Mouse (Mus musculus) heart, adult 18-20 months (tissue): Measurements from ENCODE around the gene Gm10487. TPM values are rescaled to one million over a fixed set of nuclear protein-coding genes. Genes with fewer than 3 reads are reported as not detected.
"Not testable (repeated sequence)": the region's sequence is repeated elsewhere in the genome, so short reads cannot be mapped to it uniquely, and the experiment has no call there.

Experiments used
- DNase-seq, 2 experiments: peaks; one replicate each; pipeline ENCODE4 v3.0.0; 2021 to 2022; ENCODE audit warnings: mixed read lengths in 1 of 2
- long read RNA-seq, 2 experiments: library from polyadenylated mRNA; stranded (forward); transcript quantifications; one replicate each; pipeline ENCODE4 v2.0.0; 2021
- total RNA-seq, 2 experiments: library from RNA; stranded (reverse); gene quantifications; 2 replicates each; pipeline ENCODE4 v1.2.3; 2021

Gene Gm10487
- not detected for total RNA-seq
- long read RNA-seq, experiment 1: 0 reads
- long read RNA-seq, experiment 2: 0 reads

- DNase-seq: not testable (repeated sequence)
Observed at GRCm38 (mm10) chrX:30843369-30843768, at the start of gene Gm10487. Gene Gm10487 (minus strand): TSS chrX:30843469.
